Mouse (Mus musculus) CD4-positive, CD25-positive, alpha-beta regulatory T cell, adult 4 months (primary cell): Measurements from ENCODE around the gene Suox. TPM values are rescaled to one million over a fixed set of nuclear protein-coding genes. Genes with fewer than 3 reads are reported as not detected.
"Not testable (repeated sequence)": the region's sequence is repeated elsewhere in the genome, so short reads cannot be mapped to it uniquely, and the experiment has no call there.

Experiments used
- ATAC-seq: one replicate; pipeline ENCODE4 v1.8.0; 2017
- polyA plus RNA-seq, 2 experiments: library from polyadenylated mRNA; unstranded; fragments of 100-300 nt; shearing (Covaris generic); gene quantifications; one replicate each; pipeline ENCODE4 v1.2.1; 2017

Gene Suox
- polyA plus RNA-seq, 2 experiments from 2014 or later: 25.7 to 44.3 TPM

- ATAC-seq: peak; percentile 63
Observed at GRCm38 (mm10) chr10:128663441-128664220, 10.2 kb downstream of the Suox start.

- ATAC-seq: no peak
Observed at GRCm38 (mm10) chr10:128662465-128662864, 11.4 kb downstream of the Suox start.

- ATAC-seq: no peak
Observed at GRCm38 (mm10) chr10:128659490-128659889, 14.4 kb downstream of the Suox start.

- ATAC-seq: no peak
Observed at GRCm38 (mm10) chr10:128657844-128658243, 16.0 kb downstream of the Suox start.

GRCm38 (mm10) chr10:128656731-128657130 is 17.1 kb downstream of the Suox start:
- no peak for ATAC-seq

- ATAC-seq: no peak
Observed at GRCm38 (mm10) chr10:128655254-128655653, 18.6 kb downstream of the Suox start.

- ATAC-seq: no peak
Observed at GRCm38 (mm10) chr10:128653866-128654265, 20.0 kb downstream of the Suox start.

- ATAC-seq: peak; percentile 57
Observed at GRCm38 (mm10) chr10:128646139-128647089, 27.5 kb downstream of the Suox start.

GRCm38 (mm10) chr10:128645111-128646011 is 28.5 kb downstream of the Suox start, which contains the start of gene Ikzf4:
Gene Ikzf4, minus strand, starts transcription at chr10:128645991.
- ATAC-seq: peak; percentile 61

GRCm38 (mm10) chr10:128642749-128643148 is 31.1 kb downstream of the Suox start:
- ATAC-seq: peak; percentile 57

GRCm38 (mm10) chr10:128641871-128642270 is 32.0 kb downstream of the Suox start:
- no peak for ATAC-seq

- no peak for ATAC-seq
Observed at GRCm38 (mm10) chr10:128640891-128641290, 33.0 kb downstream of the Suox start.

- no peak for ATAC-seq
Observed at GRCm38 (mm10) chr10:128639999-128640398, 33.9 kb downstream of the Suox start.

- peak; percentile 90 for ATAC-seq
Observed at GRCm38 (mm10) chr10:128637011-128637410, 36.9 kb downstream of the Suox start.

GRCm38 (mm10) chr10:128636561-128636960 is 37.3 kb downstream of the Suox start:
- ATAC-seq: peak; percentile 44

- ATAC-seq: no peak
Observed at GRCm38 (mm10) chr10:128635697-128636096, 38.2 kb downstream of the Suox start.

GRCm38 (mm10) chr10:128631571-128631970 is 42.3 kb downstream of the Suox start:
- no peak for ATAC-seq

- ATAC-seq: not testable (repeated sequence)
Observed at GRCm38 (mm10) chr10:128630306-128630705, 43.6 kb downstream of the Suox start.

GRCm38 (mm10) chr10:128629746-128630145 is 44.1 kb downstream of the Suox start:
- no peak for ATAC-seq

- ATAC-seq: no peak
Observed at GRCm38 (mm10) chr10:128627398-128628317, 46.2 kb downstream of the Suox start.
